Mouse (Mus musculus) myocyte (in vitro differentiated cells): ENCODE results near the gene Herc6.

Experiments
- CEBPB ChIP-seq: IDR thresholded peaks from 2 replicates; pipeline ENCODE4 v1.6.1; 2011; ENCODE audit warnings: mild to moderate bottlenecking, moderate library complexity; ENCODE audit not compliant: poor library complexity, insufficient read depth, severe bottlenecking
- E2F4 ChIP-seq: IDR thresholded peaks from one replicate; pipeline ENCODE4 v1.6.1; 2011; ENCODE audit warnings: mild to moderate bottlenecking, control low read depth, moderate library complexity; ENCODE audit not compliant: insufficient read depth
- MAX ChIP-seq: IDR thresholded peaks from one replicate; pipeline ENCODE4 v1.6.1; 2011; ENCODE audit warnings: low read depth, mild to moderate bottlenecking, control low read depth
- MYOD1 ChIP-seq, 3 experiments: IDR thresholded peaks; one replicate each; pipeline ENCODE4 v1.6.1; 2011; ENCODE audit warnings: control low read depth in 2 of 3, low read depth in 2 of 3, mild to moderate bottlenecking in 2 of 3, moderate library complexity in 1 of 3; ENCODE audit not compliant: insufficient read length in 2 of 3, control insufficient read depth in 1 of 3
- MYOG ChIP-seq, 3 experiments: IDR thresholded peaks; one replicate each; pipeline ENCODE4 v1.6.1; 2011; ENCODE audit warnings: control low read depth in 2 of 3, low read depth in 2 of 3, mild to moderate bottlenecking in 2 of 3; ENCODE audit not compliant: insufficient read length in 2 of 3, control insufficient read depth in 1 of 3, insufficient read depth in 1 of 3
- POLR2A ChIP-seq: IDR thresholded peaks from one replicate; pipeline ENCODE4 v1.6.1; 2011; ENCODE audit warnings: low read depth, mild to moderate bottlenecking, control low read depth, moderate library complexity; ENCODE audit not compliant: insufficient read length
- POLR2AphosphoS2 ChIP-seq: IDR thresholded peaks from one replicate; pipeline ENCODE4 v1.6.1; 2011; ENCODE audit warnings: low read depth, control low read depth; ENCODE audit not compliant: insufficient read length
- REST ChIP-seq: IDR thresholded peaks from one replicate; pipeline ENCODE4 v1.6.1; 2011; ENCODE audit warnings: mild to moderate bottlenecking, control low read depth, moderate library complexity; ENCODE audit not compliant: insufficient read depth, insufficient read length
- SRF ChIP-seq: IDR thresholded peaks from one replicate; pipeline ENCODE4 v1.6.1; 2011; ENCODE audit warnings: low read depth; ENCODE audit not compliant: control insufficient read depth, insufficient read length
- TCF12 ChIP-seq: IDR thresholded peaks from one replicate; pipeline ENCODE4 v1.6.1; 2011; ENCODE audit warnings: mild to moderate bottlenecking, control low read depth; ENCODE audit not compliant: poor library complexity, insufficient read depth, severe bottlenecking
- TCF3 ChIP-seq: IDR thresholded peaks from one replicate; pipeline ENCODE4 v1.6.1; 2011; ENCODE audit warnings: low read depth, control low read depth; ENCODE audit not compliant: insufficient read length
- USF1 ChIP-seq: IDR thresholded peaks from one replicate; pipeline ENCODE4 v1.6.1; 2011; ENCODE audit warnings: low read depth, mild to moderate bottlenecking, control low read depth, moderate library complexity

GRCm38 (mm10) chr6:57571587-57571986 lies 9.2 kb upstream of the Herc6 start:
- no peak for TF ChIP-seq POLR2AphosphoS2
- no peak for TF ChIP-seq POLR2A
- no peak for TF ChIP-seq MYOD1 (IDR thresholded peaks at IDR 0.05; ENCODE audit: control insufficient read depth in 1 of 3, insufficient read length in 2 of 3, low read depth in 2 of 3)
- TF ChIP-seq MYOG (IDR thresholded peaks at IDR 0.05; ENCODE audit: control insufficient read depth in 1 of 3, insufficient read depth in 1 of 3, insufficient read length in 2 of 3, low read depth in 2 of 3): no peak
- TF ChIP-seq TCF3: no peak
- no peak for TF ChIP-seq USF1
- no peak for TF ChIP-seq E2F4
- no peak for TF ChIP-seq MAX
- TF ChIP-seq CEBPB: no peak
- no peak for TF ChIP-seq SRF
- TF ChIP-seq TCF12: no peak
- TF ChIP-seq REST: no peak
